Mouse (Mus musculus) forebrain, embryonic 14.5 days (tissue): ENCODE results near the gene Krtap9-3. TPM values are rescaled to one million over a fixed set of nuclear protein-coding genes. Genes with fewer than 3 reads are reported as not detected.
"Not testable (repeated sequence)": the region's sequence is repeated elsewhere in the genome, so short reads cannot be mapped to it uniquely, and the experiment has no call there.

Experiments
- ATAC-seq: fragments of 200-750 bp; cut with Nextera tagmentation; 2 replicates; pipeline ENCODE4 v1.8.0; 2017; ENCODE audit warnings: mild to moderate bottlenecking, moderate library complexity
- DNase-seq: peaks from one replicate; pipeline ENCODE4 v3.0.0-alpha.2; 2015; ENCODE audit warnings: low spot score
- H3K27ac ChIP-seq: fragments of 300-500 bp; sonication (generic); 2 replicates; pipeline ENCODE4 v1.5.1; 2014; ENCODE audit warnings: low read depth, mild to moderate bottlenecking, control low read depth, low read length, moderate library complexity
- H3K27me3 ChIP-seq: fragments of 300-500 bp; sonication (generic); replicated peaks from 2 replicates; pipeline ENCODE4 v1.6.1; 2014; ENCODE audit warnings: low read length, control low read depth, mixed read lengths; ENCODE audit not compliant: control insufficient read depth, insufficient read depth
- H3K36me3 ChIP-seq: fragments of 300-500 bp; sonication (generic); 2 replicates; pipeline ENCODE4 v1.6.1; 2014; ENCODE audit warnings: low read length, control low read depth; ENCODE audit not compliant: control insufficient read depth, insufficient read depth
- H3K4me1 ChIP-seq: fragments of 300-500 bp; sonication (generic); 2 replicates; pipeline ENCODE4 v1.6.1; 2014; ENCODE audit warnings: antibody characterized with exemption, low read length, control low read depth; ENCODE audit not compliant: control insufficient read depth, insufficient read depth
- H3K4me2 ChIP-seq: fragments of 300-500 bp; sonication (generic); 2 replicates; pipeline ENCODE4 v1.6.1; 2014; ENCODE audit warnings: mild to moderate bottlenecking, control low read depth, low read length
- H3K4me3 ChIP-seq: fragments of 300-500 bp; sonication (generic); 2 replicates; pipeline ENCODE4 v1.5.1; 2014; ENCODE audit warnings: low read depth, low read length, control low read depth
- H3K9ac ChIP-seq: fragments of 300-500 bp; sonication (generic); 2 replicates; pipeline ENCODE4 v1.6.1; 2014; ENCODE audit warnings: mild to moderate bottlenecking, low read length, control low read depth, moderate library complexity
- H3K9me3 ChIP-seq: fragments of 300-500 bp; sonication (generic); replicated peaks from 2 replicates; pipeline ENCODE4 v1.6.1; 2016; ENCODE audit warnings: low read length, control low read depth, mixed read lengths; ENCODE audit not compliant: control insufficient read depth
- WGBS: fragments of 180-500 bp; shearing (Covaris S2); extraction: QIAGEN DNeasy Blood & Tissue Kit; methylation state at CpG from one replicate; pipeline ENCODE4 v1.1.7; 2014; 5-methylcytosine and 5-hydroxymethylcytosine counted together
- polyA plus RNA-seq: library from polyadenylated mRNA; unstranded; fragments of >200 nt; fragmentation: Nextera tagmentation; extraction: Ambion mirVana; gene quantifications from 2 replicates; pipeline ENCODE4 v1.2.1, GENCODE M21; 2014

The Krtap9-3 gene
- polyA plus RNA-seq = not detected in 2 replicates

- H3K4me3 ChIP-seq, H3K9ac ChIP-seq, H3K27me3 ChIP-seq, DNase-seq, H3K36me3 ChIP-seq, H3K9me3 ChIP-seq, ATAC-seq, H3K4me1 ChIP-seq, H3K27ac ChIP-seq, H3K4me2 ChIP-seq: not testable (repeated sequence)
- 87% methylated on average over 3 of the region's 6 CpGs for WGBS
Measured at GRCm38 (mm10) chr11:99597742-99598141, at the start of gene Krtap9-3. Krtap9-3 (minus strand) TSS chr11:99598105.

- Histone ChIP-seq H3K9me3 (no peaks in the 10 kb centered on the region), H3K9ac (no peak overlapping the region), H3K4me3 (no peak overlapping the region), H3K4me1 (no peaks in the 10 kb centered on the region), H3K27ac (no peak overlapping the region), H3K4me2 (no peak overlapping the region), H3K36me3 (no peaks in the 10 kb centered on the region), H3K27me3 (no peaks in the 10 kb centered on the region)
- DNase-seq (no peak), ATAC-seq (no peak)
- WGBS = 91% methylated on average over 15 of the region's 15 CpGs
Measured at GRCm38 (mm10) chr11:99646444-99646843, 48.5 kb upstream of the Krtap9-3 start.

- no peak overlapping the region for H3K27ac ChIP-seq
Measured at GRCm38 (mm10) chr11:99644351-99644750, 46.4 kb upstream of the Krtap9-3 start.

GRCm38 (mm10) chr11:99643635-99644139 is 45.8 kb upstream of the Krtap9-3 start, which contains the start of gene Krtap4-7:
Krtap4-7 (minus strand) TSS chr11:99644089.
- ATAC-seq, H3K27ac ChIP-seq: not testable (repeated sequence)
- WGBS = 80% methylated on average over 9 of the region's 9 CpGs

More at GRCm38 (mm10) chr11:99644351-99644750, 46.4 kb upstream of the Krtap9-3 start:
- Histone ChIP-seq H3K9me3 (no peaks in the 10 kb centered on the region), H3K4me3 (no peak overlapping the region), H3K4me2 (no peak overlapping the region), H3K9ac (no peak overlapping the region), H3K4me1 (no peaks in the 10 kb centered on the region), H3K27me3 (no peaks in the 10 kb centered on the region), H3K36me3 (no peaks in the 10 kb centered on the region)
- WGBS = 69% methylated on average over 3 of the region's 3 CpGs
- DNase-seq = peak; percentile 58
- ATAC-seq = no peak

GRCm38 (mm10) chr11:99640926-99641325 is 43.0 kb upstream of the Krtap9-3 start:
- Histone ChIP-seq H3K4me3 (no peak overlapping the region), H3K9me3 (no peaks in the 10 kb centered on the region), H3K27me3 (no peaks in the 10 kb centered on the region), H3K4me2 (no peak overlapping the region), H3K36me3 (no peaks in the 10 kb centered on the region), H3K27ac (no peak overlapping the region), H3K4me1 (no peaks in the 10 kb centered on the region), H3K9ac (no peak overlapping the region)
- ATAC-seq (no peak), DNase-seq (no peak)
- WGBS = 53% methylated on average over 1 of the region's 1 CpGs

More at GRCm38 (mm10) chr11:99643635-99644139, 45.8 kb upstream of the Krtap9-3 start, which contains the start of gene Krtap4-7:
- not testable (repeated sequence) for H3K9ac ChIP-seq, H3K36me3 ChIP-seq, H3K4me2 ChIP-seq, H3K27me3 ChIP-seq, DNase-seq, H3K9me3 ChIP-seq, H3K4me3 ChIP-seq, H3K4me1 ChIP-seq

- peak; percentile 19 for DNase-seq
Measured at GRCm38 (mm10) chr11:99637086-99637485, 39.2 kb upstream of the Krtap9-3 start.

GRCm38 (mm10) chr11:99634653-99635134 is 36.8 kb upstream of the Krtap9-3 start, which contains the start of gene Krtap4-2:
Krtap4-2 (minus strand) TSS chr11:99635084.
- H3K9me3 ChIP-seq = no peaks in the 10 kb centered on the region
- 42% methylated on average over 8 of the region's 8 CpGs for WGBS
- no peak within 1 kb of the TSS for H3K4me2 ChIP-seq
- DNase-seq = no peak
- ATAC-seq = no peak
- no peaks in the 10 kb centered on the region for H3K27me3 ChIP-seq
- H3K36me3 ChIP-seq = no peaks in the 10 kb centered on the region
- H3K4me3 ChIP-seq = no peak within 1 kb of the TSS
- H3K9ac ChIP-seq = no peak within 1 kb of the TSS
- no peaks in the 10 kb centered on the region for H3K4me1 ChIP-seq
- no peak within 1 kb of the TSS for H3K27ac ChIP-seq

More at GRCm38 (mm10) chr11:99637086-99637485, 39.2 kb upstream of the Krtap9-3 start:
- Histone ChIP-seq H3K4me2 (no peak overlapping the region), H3K27me3 (no peaks in the 10 kb centered on the region), H3K4me3 (no peak overlapping the region), H3K4me1 (no peaks in the 10 kb centered on the region), H3K27ac (no peak overlapping the region), H3K9me3 (no peaks in the 10 kb centered on the region), H3K9ac (no peak overlapping the region), H3K36me3 (no peaks in the 10 kb centered on the region)
- no peak for ATAC-seq
- WGBS = 50% methylated on average over 1 of the region's 1 CpGs

GRCm38 (mm10) chr11:99633293-99633692 is 35.4 kb upstream of the Krtap9-3 start:
- Histone ChIP-seq H3K4me3 (no peak overlapping the region), H3K36me3 (no peaks in the 10 kb centered on the region), H3K9ac (no peak overlapping the region), H3K4me2 (no peak overlapping the region), H3K9me3 (no peaks in the 10 kb centered on the region), H3K27me3 (no peaks in the 10 kb centered on the region), H3K27ac (no peak overlapping the region), H3K4me1 (no peaks in the 10 kb centered on the region)
- no peak for DNase-seq
- WGBS = 78% methylated on average over 2 of the region's 2 CpGs
- no peak for ATAC-seq

- Histone ChIP-seq H3K4me2 (no peak overlapping the region), H3K9ac (no peak overlapping the region), H3K36me3 (no peaks in the 10 kb centered on the region), H3K27ac (no peak overlapping the region), H3K27me3 (no peaks in the 10 kb centered on the region), H3K4me3 (no peak overlapping the region), H3K9me3 (no peaks in the 10 kb centered on the region), H3K4me1 (no peaks in the 10 kb centered on the region)
- ATAC-seq (no peak), DNase-seq (no peak)
- 73% methylated on average over 3 of the region's 3 CpGs for WGBS
Measured at GRCm38 (mm10) chr11:99630890-99631289, 33.0 kb upstream of the Krtap9-3 start.
